Mouse (Mus musculus): ENCODE data around the gene Zg16. TPM values are rescaled to one million over a fixed set of nuclear protein-coding genes. Genes with fewer than 3 reads are reported as not detected.

Zg16 gene
- polyA plus RNA-seq, 1 experiment from 2014 or later = not detected

GRCm38 (mm10) chr7:127121061-127121910 lies 34.2 kb upstream of the Zg16 start:
- H3K9me3 ChIP-seq (ENCODE audit: control insufficient read depth, low read length) = 0 out of 2 replicates have a peak, but pooled peaks cover 4% of the 10 kb centered on the region
- H3K9ac ChIP-seq (ENCODE audit: low read length) = 0 out of 2 replicates have a peak overlapping the region, but pooled peaks have one; percentile 10
- no peak overlapping the region for H3K27ac ChIP-seq (replicated peaks in 1 of 2; ENCODE audit: control insufficient read depth in 1 of 2, insufficient read depth in 1 of 2, low read depth in 2 of 2, low read length in 2 of 2)
- H3K27me3 ChIP-seq (ENCODE audit: control insufficient read depth, insufficient read depth, low read length) = no peaks in the 10 kb centered on the region
- 16% methylated on average over 21 of the region's 21 CpGs for WGBS
- ATAC-seq (ENCODE audit: insufficient number of reproducible peaks, insufficient read depth, low FRiP score, low read depth) = no peak
- H3K4me1 ChIP-seq (ENCODE audit: control insufficient read depth in 2 of 2, insufficient read depth in 2 of 2, low read length in 2 of 2) = peaks cover 6 to 15% of the 10 kb centered on the region in 2 experiments; a peak in 3 of 4 replicates
- no peaks in the 10 kb centered on the region for H3K36me3 ChIP-seq (ENCODE audit: control insufficient read depth, insufficient read depth, low read length)
- H3K4me3 ChIP-seq (ENCODE audit: control insufficient read depth in 1 of 2, insufficient read depth in 1 of 2, low read depth in 1 of 2, low read length in 2 of 2) = peak overlapping the region; percentile 14 to 18; a peak in 2 of 4 replicates
- peak overlapping the region; percentile 41 for H3K4me2 ChIP-seq (ENCODE audit: low read length)

GRCm38 (mm10) chr7:127118671-127119445 lies 31.7 kb upstream of the Zg16 start:
- no peak for ATAC-seq (ENCODE audit: insufficient number of reproducible peaks, insufficient read depth, low FRiP score, low read depth)
- WGBS = 60% methylated on average over 14 of the region's 14 CpGs
- H3K4me1 ChIP-seq (ENCODE audit: control insufficient read depth in 2 of 2, insufficient read depth in 2 of 2, low read length in 2 of 2) = peaks cover 6 to 15% of the 10 kb centered on the region in 2 experiments; a peak in 3 of 4 replicates
- H3K9ac ChIP-seq (ENCODE audit: low read length) = no peak overlapping the region
- no peaks in the 10 kb centered on the region for H3K36me3 ChIP-seq (ENCODE audit: control insufficient read depth, insufficient read depth, low read length)
- no peak overlapping the region for H3K27ac ChIP-seq (replicated peaks in 1 of 2; ENCODE audit: control insufficient read depth in 1 of 2, insufficient read depth in 1 of 2, low read depth in 2 of 2, low read length in 2 of 2)
- no peaks in the 10 kb centered on the region for H3K27me3 ChIP-seq (ENCODE audit: control insufficient read depth, insufficient read depth, low read length)
- H3K9me3 ChIP-seq (ENCODE audit: control insufficient read depth, low read length) = no peaks in the 10 kb centered on the region
- no peak overlapping the region for H3K4me3 ChIP-seq (ENCODE audit: control insufficient read depth in 1 of 2, insufficient read depth in 1 of 2, low read depth in 1 of 2, low read length in 2 of 2)
- H3K4me2 ChIP-seq (ENCODE audit: low read length) = no peak overlapping the region

DNA sequence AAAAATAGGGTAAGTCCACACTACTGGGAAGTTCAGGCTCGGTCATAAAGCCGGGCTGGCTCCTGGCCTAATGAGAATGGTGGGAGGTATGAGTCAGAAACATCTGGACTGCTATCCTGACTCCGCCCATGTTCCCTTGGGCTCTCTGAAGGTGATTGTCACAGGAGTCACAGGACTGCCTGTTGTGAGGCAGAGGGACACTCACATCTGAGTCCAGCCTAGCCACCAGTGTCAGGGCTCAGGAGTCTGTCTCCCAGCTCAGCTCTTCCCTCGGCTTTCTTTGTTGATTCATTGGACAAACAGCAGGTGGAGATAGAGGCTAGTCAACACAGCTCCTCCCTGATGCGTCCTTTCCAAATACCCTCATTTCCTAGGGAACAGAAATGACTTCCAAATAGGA lies 30.8 kb upstream of the Zg16 start:
- Histone ChIP-seq H3K9ac (ENCODE audit: low read length) (no peak overlapping the region), H3K27me3 (ENCODE audit: control insufficient read depth, insufficient read depth, low read length) (no peaks in the 10 kb centered on the region), H3K4me3 (ENCODE audit: control insufficient read depth in 1 of 2, insufficient read depth in 1 of 2, low read depth in 1 of 2, low read length in 2 of 2) (no peak overlapping the region), H3K36me3 (ENCODE audit: control insufficient read depth, insufficient read depth, low read length) (no peaks in the 10 kb centered on the region), H3K4me1 (ENCODE audit: control insufficient read depth in 2 of 2, insufficient read depth in 2 of 2, low read length in 2 of 2) (peaks cover 6 to 15% of the 10 kb centered on the region in 2 experiments; a peak in 3 of 4 replicates), H3K9me3 (ENCODE audit: control insufficient read depth, low read length) (no peaks in the 10 kb centered on the region), H3K27ac (replicated peaks in 1 of 2; ENCODE audit: control insufficient read depth in 1 of 2, insufficient read depth in 1 of 2, low read depth in 2 of 2, low read length in 2 of 2) (no peak overlapping the region), H3K4me2 (ENCODE audit: low read length) (no peak overlapping the region)
- peak; percentile 36; the same call in 1 of the 2 replicates for ATAC-seq (ENCODE audit: insufficient number of reproducible peaks, insufficient read depth, low FRiP score, low read depth)
- 37% methylated on average over 5 of the region's 5 CpGs for WGBS

- no peak overlapping the region for H3K4me2 ChIP-seq (ENCODE audit: low read length)
- no peaks in the 10 kb centered on the region for H3K9me3 ChIP-seq (ENCODE audit: control insufficient read depth, low read length)
- no peak for ATAC-seq (ENCODE audit: insufficient number of reproducible peaks, insufficient read depth, low FRiP score, low read depth)
- no peaks in the 10 kb centered on the region for H3K27me3 ChIP-seq (ENCODE audit: control insufficient read depth, insufficient read depth, low read length)
- H3K9ac ChIP-seq (ENCODE audit: low read length) = no peak overlapping the region
- no peak overlapping the region for H3K4me3 ChIP-seq (ENCODE audit: control insufficient read depth in 1 of 2, insufficient read depth in 1 of 2, low read depth in 1 of 2, low read length in 2 of 2)
- peaks cover 6 to 12% of the 10 kb centered on the region in 2 experiments; a peak in 3 of 4 replicates for H3K4me1 ChIP-seq (ENCODE audit: control insufficient read depth in 2 of 2, insufficient read depth in 2 of 2, low read length in 2 of 2)
- 60% methylated on average over 11 of the region's 11 CpGs for WGBS
- no peaks in the 10 kb centered on the region for H3K36me3 ChIP-seq (ENCODE audit: control insufficient read depth, insufficient read depth, low read length)
- H3K27ac ChIP-seq (replicated peaks in 1 of 2; ENCODE audit: control insufficient read depth in 1 of 2, insufficient read depth in 1 of 2, low read depth in 2 of 2, low read length in 2 of 2) = no peak overlapping the region
Observed at GRCm38 (mm10) chr7:127116331-127116935, 29.3 kb upstream of the Zg16 start.

- no peak for ATAC-seq (ENCODE audit: insufficient number of reproducible peaks, insufficient read depth, low FRiP score, low read depth)
- H3K27me3 ChIP-seq (ENCODE audit: control insufficient read depth, insufficient read depth, low read length) = no peaks in the 10 kb centered on the region
- H3K4me3 ChIP-seq (ENCODE audit: control insufficient read depth in 1 of 2, insufficient read depth in 1 of 2, low read depth in 1 of 2, low read length in 2 of 2) = no peak overlapping the region
- no peaks in the 10 kb centered on the region for H3K36me3 ChIP-seq (ENCODE audit: control insufficient read depth, insufficient read depth, low read length)
- no peak overlapping the region for H3K9ac ChIP-seq (ENCODE audit: low read length)
- peaks cover 6 to 7% of the 10 kb centered on the region in 2 experiments; a peak in 3 of 4 replicates for H3K4me1 ChIP-seq (ENCODE audit: control insufficient read depth in 2 of 2, insufficient read depth in 2 of 2, low read length in 2 of 2)
- H3K4me2 ChIP-seq (ENCODE audit: low read length) = no peak overlapping the region
- WGBS = 74% methylated on average over 11 of the region's 11 CpGs
- no peak overlapping the region for H3K27ac ChIP-seq (replicated peaks in 1 of 2; ENCODE audit: control insufficient read depth in 1 of 2, insufficient read depth in 1 of 2, low read depth in 2 of 2, low read length in 2 of 2)
- no peaks in the 10 kb centered on the region for H3K9me3 ChIP-seq (ENCODE audit: control insufficient read depth, low read length)
Observed at GRCm38 (mm10) chr7:127114920-127115319, 27.8 kb upstream of the Zg16 start.

DNA sequence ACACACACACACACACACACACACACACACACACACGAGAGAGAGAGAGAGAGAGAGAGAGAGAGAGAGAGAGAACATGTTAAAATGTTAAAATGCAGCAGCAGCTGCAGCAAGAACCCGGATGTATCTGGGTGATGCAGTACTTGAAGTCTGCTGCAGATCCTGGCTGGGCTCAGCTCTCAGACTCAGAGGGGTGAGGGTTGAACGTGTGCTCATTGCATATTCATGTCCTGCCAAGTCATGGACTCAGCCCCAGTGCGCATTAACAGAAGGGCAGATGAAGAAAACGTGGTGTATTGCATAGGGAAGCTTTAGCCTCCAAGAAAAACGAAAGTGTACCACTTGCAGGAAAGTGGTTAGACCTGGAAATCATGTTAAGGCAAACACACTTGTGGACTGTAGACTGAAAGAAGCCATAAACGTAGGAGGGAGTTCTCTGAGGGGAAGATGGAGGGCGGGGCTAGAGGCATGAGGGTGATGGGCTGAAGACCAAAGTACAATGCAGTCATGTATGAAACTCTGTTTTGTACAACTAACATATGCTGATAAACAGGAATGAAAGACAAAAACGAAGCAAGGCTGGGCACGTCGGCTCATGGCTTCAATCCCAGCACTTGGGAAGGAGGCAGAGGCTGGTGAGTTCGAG lies 26.6 kb upstream of the Zg16 start:
- H3K27ac ChIP-seq (replicated peaks in 1 of 2; ENCODE audit: control insufficient read depth in 1 of 2, insufficient read depth in 1 of 2, low read depth in 2 of 2, low read length in 2 of 2) = no peak overlapping the region
- no peak overlapping the region for H3K9ac ChIP-seq (ENCODE audit: low read length)
- H3K9me3 ChIP-seq (ENCODE audit: control insufficient read depth, low read length) = no peaks in the 10 kb centered on the region
- no peaks in the 10 kb centered on the region for H3K27me3 ChIP-seq (ENCODE audit: control insufficient read depth, insufficient read depth, low read length)
- no peak overlapping the region for H3K4me3 ChIP-seq (ENCODE audit: control insufficient read depth in 1 of 2, insufficient read depth in 1 of 2, low read depth in 1 of 2, low read length in 2 of 2)
- H3K36me3 ChIP-seq (ENCODE audit: control insufficient read depth, insufficient read depth, low read length) = no peaks in the 10 kb centered on the region
- peaks cover 3 to 6% of the 10 kb centered on the region in 2 experiments; a peak in 2 of 4 replicates for H3K4me1 ChIP-seq (ENCODE audit: control insufficient read depth in 2 of 2, insufficient read depth in 2 of 2, low read length in 2 of 2)
- H3K4me2 ChIP-seq (ENCODE audit: low read length) = no peak overlapping the region
- WGBS = 54% methylated on average over 11 of the region's 12 CpGs
- ATAC-seq (ENCODE audit: insufficient number of reproducible peaks, insufficient read depth, low FRiP score, low read depth) = no peak

Measured in heart, embryonic 14.5 days (tissue).